Mouse (Mus musculus) kidney, adult 2 months (tissue): ENCODE results near the gene Dlgap1.

ENCODE experiments used
- CTCF ChIP-seq: fragments of 200-500 bp; conservative IDR thresholded peaks from 2 replicates; pipeline ENCODE4 v1.5.1; 2011; ENCODE audit warnings: low read depth, mild to moderate bottlenecking, control low read depth, low read length, moderate library complexity, mixed read lengths; ENCODE audit not compliant: insufficient read depth, insufficient read length
- POLR2A ChIP-seq: fragments of 200-500 bp; IDR thresholded peaks from one replicate; pipeline ENCODE4 v1.6.1; 2011; ENCODE audit warnings: low read depth, low read length, control low read depth

DNA sequence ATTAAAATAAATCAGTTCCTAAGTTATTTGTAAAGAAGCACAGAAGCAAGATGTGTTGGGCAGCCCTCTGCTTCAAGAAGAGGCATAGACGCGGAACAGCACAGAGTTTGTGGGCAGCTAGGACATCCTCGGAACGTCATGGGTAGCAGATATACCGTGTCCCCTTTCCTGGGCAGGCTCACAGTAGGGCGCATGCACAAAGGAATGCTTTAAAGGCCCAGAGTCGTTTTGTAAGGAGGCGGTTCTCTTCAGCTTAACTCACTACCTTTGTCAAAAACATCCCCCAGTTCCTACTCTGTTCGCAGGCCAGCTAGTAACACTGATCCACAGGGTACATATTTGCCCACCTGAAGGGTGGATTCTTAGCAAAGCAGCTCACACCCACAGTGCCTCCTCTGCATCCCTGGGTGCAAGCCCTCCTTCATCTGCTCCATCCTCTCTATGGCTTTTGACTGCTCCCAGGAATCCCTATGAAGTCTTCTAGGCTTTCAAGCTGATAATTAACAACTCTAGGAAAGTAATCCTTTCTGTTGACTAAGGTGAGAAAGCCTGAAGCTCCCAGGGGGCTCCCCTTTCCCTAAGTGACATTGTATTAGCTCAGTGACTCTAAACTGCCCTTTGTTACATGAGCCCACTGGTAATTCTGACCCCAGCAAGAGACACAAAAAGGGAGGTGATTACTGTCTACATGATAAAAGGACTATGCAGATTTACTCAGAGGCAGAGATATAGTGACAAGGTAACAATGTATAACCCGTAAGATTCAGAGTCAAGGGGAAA lies 803.4 kb downstream of the Dlgap1 start:
- TF ChIP-seq POLR2A = no peak
- no peak for TF ChIP-seq CTCF
